Mouse (Mus musculus): Measurements from ENCODE around the gene Rassf9.

GRCm38 (mm10) chr10:102562488-102562887 lies 50.5 kb downstream of the Rassf9 start:
- TF ChIP-seq POLR2A (IDR thresholded peaks at IDR 0.05; ENCODE audit: borderline replicate concordance, extremely low read depth, insufficient read depth, insufficient read length, poor library complexity, severe bottlenecking) (no peak), CTCF (IDR thresholded peaks at IDR 0.05; ENCODE audit: borderline replicate concordance, extremely low read depth, insufficient read depth, insufficient read length) (no peak)
